Mouse (Mus musculus) forebrain, embryonic 13.5 days (tissue): ENCODE measurements at regions not wholly inside any gene's neighbourhood (a gene's known extent, or its start where the extent isn't known, plus 50 kb on each side); places are given as distances from the start of the nearest gene placed in this dataset.

Source experiments
- ATAC-seq: fragments of 200-750 bp; cut with Nextera tagmentation; 2 replicates; pipeline ENCODE4 v1.8.0; 2017
- H3K27ac ChIP-seq: fragments of 300-500 bp; sonication (generic); 2 replicates; pipeline ENCODE4 v1.5.1; 2015; ENCODE audit warnings: inconsistent platforms, mild to moderate bottlenecking, moderate library complexity
- H3K27me3 ChIP-seq: fragments of 300-500 bp; sonication (generic); 2 replicates; pipeline ENCODE4 v1.6.1; 2015; ENCODE audit warnings: mild to moderate bottlenecking, inconsistent platforms
- H3K36me3 ChIP-seq: fragments of 300-500 bp; sonication (generic); 2 replicates; pipeline ENCODE4 v1.6.1; 2015; ENCODE audit warnings: mild to moderate bottlenecking, inconsistent platforms; ENCODE audit not compliant: poor library complexity, severe bottlenecking
- H3K4me1 ChIP-seq: fragments of 300-500 bp; sonication (generic); 2 replicates; pipeline ENCODE4 v1.6.1; 2015; ENCODE audit warnings: inconsistent platforms
- H3K4me2 ChIP-seq: fragments of 300-500 bp; sonication (generic); 2 replicates; pipeline ENCODE4 v1.6.1; 2015; ENCODE audit warnings: inconsistent platforms, mild to moderate bottlenecking, moderate library complexity
- H3K4me3 ChIP-seq: fragments of 300-500 bp; sonication (generic); 2 replicates; pipeline ENCODE4 v1.5.1; 2015; ENCODE audit warnings: mild to moderate bottlenecking, inconsistent platforms
- H3K9ac ChIP-seq: fragments of 300-500 bp; sonication (generic); 2 replicates; pipeline ENCODE4 v1.6.1; 2015; ENCODE audit warnings: mild to moderate bottlenecking, inconsistent platforms
- H3K9me3 ChIP-seq: fragments of 300-500 bp; sonication (generic); replicated peaks from 2 replicates; pipeline ENCODE4 v1.6.1; 2016; ENCODE audit warnings: inconsistent platforms
- WGBS: fragments of 180-500 bp; shearing (Covaris S2); methylation state at CpG from one replicate; pipeline ENCODE4 v1.1.7; 2015; 5-methylcytosine and 5-hydroxymethylcytosine counted together

DNA sequence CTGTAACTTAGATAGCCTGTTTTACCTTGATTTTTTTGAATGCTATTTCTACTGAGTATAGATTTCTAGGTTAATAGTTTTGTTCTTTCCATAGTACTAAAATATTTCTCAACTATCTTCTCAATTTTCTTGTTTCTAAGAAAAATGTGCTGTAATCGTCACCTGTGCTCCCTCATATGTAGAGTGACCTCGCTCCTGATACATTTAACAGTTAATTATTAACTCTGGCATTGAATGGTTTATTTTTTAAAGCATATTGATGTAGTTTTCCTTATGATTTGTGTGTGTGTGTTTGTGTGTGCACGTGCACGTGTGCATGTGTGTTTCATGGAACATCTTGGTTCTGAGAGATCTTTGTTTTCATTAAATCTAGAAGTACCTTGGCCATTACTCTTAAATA is 158.7 kb upstream of the Gm15217 start:
- no peaks in the 10 kb centered on the region for H3K9me3 ChIP-seq
- no peaks in the 10 kb centered on the region for H3K27me3 ChIP-seq
- peaks cover under 1% of the 10 kb centered on the region for H3K4me1 ChIP-seq
- no peaks in the 10 kb centered on the region for H3K36me3 ChIP-seq
- no peak overlapping the region for H3K4me3 ChIP-seq
- WGBS = 89% methylated on average over 4 of the region's 4 CpGs
- H3K27ac ChIP-seq = no peak overlapping the region
- no peak overlapping the region for H3K4me2 ChIP-seq
- ATAC-seq = no peak
- no peak overlapping the region for H3K9ac ChIP-seq

DNA sequence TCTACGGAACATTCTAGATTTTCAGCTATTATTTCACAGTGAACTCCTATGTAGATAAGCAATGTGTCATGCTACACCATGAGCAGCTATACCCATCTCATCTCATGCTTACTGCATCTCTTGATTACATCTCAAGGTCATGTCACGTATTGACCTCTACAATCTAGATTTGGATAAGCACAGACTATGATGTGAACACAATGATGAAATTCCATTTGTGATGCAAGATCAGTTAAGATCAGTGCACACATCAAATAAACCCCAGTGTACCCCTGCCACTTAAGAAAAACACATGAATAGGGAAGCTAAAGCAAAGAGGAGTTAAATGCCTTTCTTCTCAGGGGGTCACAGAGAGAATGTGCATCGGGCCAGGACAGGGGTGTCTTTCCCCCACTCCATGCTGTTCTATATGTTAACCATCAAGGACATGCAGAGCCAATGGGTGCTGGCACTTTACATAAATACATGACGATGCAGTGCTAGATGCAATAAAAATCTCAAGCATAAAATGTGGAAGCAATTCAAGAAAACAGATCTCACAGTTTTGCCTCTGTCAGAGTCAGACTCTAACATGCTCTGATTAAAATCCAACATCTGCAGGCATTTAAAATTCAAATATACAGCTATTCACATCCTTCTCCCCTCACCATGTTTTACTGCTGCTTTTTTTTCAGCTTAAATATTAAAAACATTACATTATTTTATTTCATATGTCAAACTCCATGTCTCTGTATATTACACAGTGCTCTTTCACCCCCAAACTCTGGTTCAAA is 157.1 kb upstream of the Gm15217 start:
- no peaks in the 10 kb centered on the region for H3K36me3 ChIP-seq
- H3K27me3 ChIP-seq = no peaks in the 10 kb centered on the region
- H3K27ac ChIP-seq = no peak overlapping the region
- H3K4me1 ChIP-seq = peaks cover 9% of the 10 kb centered on the region
- ATAC-seq = no peak
- no peaks in the 10 kb centered on the region for H3K9me3 ChIP-seq
- WGBS = 87% methylated on average over 4 of the region's 4 CpGs
- no peak overlapping the region for H3K4me2 ChIP-seq
- no peak overlapping the region for H3K4me3 ChIP-seq
- no peak overlapping the region for H3K9ac ChIP-seq

DNA sequence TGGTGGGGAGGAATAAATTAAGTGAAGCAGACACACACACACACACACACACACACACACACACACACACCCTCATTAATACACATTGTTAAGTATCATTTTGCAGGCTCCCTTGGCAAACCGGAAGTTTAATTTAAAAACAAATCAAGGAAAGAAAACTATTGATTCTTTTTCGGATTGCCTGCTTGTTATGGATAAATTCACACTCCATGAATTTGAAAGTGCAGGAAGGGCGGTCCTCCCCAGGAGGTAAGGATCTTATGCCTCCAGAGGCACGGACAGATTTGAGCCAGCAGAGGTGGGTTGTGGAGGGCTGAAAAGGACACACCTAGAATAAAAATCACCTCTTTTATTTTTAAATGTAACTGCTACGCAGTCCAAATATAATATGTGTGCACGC is 156.2 kb upstream of the Gm15217 start:
- H3K4me2 ChIP-seq = no peak overlapping the region
- no peak for ATAC-seq
- H3K9ac ChIP-seq = no peak overlapping the region
- WGBS = 55% methylated on average over 6 of the region's 6 CpGs
- H3K4me1 ChIP-seq = peaks cover 9% of the 10 kb centered on the region
- H3K27ac ChIP-seq = no peak overlapping the region
- no peaks in the 10 kb centered on the region for H3K27me3 ChIP-seq
- no peak overlapping the region for H3K4me3 ChIP-seq
- H3K9me3 ChIP-seq = no peaks in the 10 kb centered on the region
- H3K36me3 ChIP-seq = no peaks in the 10 kb centered on the region

DNA sequence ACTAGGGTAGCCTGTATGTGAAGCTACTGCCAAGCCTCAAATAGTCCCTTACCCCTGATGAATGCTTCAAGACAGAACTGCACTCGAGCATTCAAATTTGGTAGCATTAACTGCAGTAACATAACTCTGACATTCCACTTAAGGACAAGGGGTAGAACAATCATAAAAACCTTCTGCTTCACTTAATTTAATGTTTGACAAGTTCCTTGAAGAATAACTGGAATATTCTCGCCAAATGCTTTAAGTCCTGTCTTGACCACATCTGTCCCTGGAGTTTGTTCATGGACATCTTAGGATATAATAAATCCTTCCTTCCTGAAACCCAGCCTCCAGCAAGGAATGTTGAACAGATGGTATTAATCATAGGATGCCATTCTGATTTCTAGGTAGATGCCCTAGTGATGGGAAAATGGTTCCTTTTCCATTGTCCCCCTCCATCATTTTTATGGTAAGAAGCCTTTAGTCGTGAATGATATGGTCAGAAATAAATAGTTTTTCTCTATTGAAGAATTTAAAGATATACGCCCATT is 154.7 kb upstream of the Gm15217 start:
- 85% methylated on average over 4 of the region's 4 CpGs for WGBS
- Histone ChIP-seq H3K36me3 (no peaks in the 10 kb centered on the region), H3K4me3 (no peak overlapping the region), H3K9ac (no peak overlapping the region), H3K27me3 (no peaks in the 10 kb centered on the region), H3K4me2 (no peak overlapping the region), H3K27ac (no peak overlapping the region), H3K9me3 (no peaks in the 10 kb centered on the region), H3K4me1 (peaks cover 9% of the 10 kb centered on the region)
- no peak for ATAC-seq

DNA sequence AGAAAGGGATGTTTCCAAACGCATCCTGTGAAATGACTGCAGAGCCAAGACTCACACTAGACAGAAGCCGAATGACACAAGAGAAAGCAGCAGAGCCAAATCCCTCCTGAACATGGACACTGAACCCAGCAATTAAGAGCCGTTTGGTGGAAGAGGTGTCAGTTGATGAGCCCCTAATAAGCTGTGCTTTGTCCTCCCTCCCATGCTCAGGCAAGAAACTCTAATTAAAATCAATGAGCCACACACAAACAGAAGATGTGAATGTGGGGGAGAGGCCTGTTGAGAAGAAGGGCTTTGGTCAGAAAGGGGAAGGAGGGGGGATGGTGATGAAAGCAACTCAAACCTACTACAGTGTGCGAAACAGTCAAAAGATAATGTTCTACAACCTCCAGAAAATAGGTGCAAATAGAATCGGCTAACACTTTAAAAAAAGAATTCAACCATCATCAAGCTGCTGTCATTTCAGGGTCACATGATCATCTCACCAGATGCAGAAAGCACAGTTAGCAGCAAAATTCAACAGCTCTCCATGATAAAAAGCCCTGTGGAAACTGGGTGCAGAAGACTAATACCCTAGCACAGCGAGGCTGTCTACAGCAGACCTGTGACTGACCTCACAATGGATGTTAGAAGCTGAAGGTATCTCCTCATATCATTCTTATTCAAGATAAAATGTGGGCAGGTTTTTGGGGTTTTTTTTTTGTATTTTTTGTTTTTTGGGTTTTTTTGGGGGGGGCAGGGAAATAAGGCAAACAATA is 153.2 kb upstream of the Gm15217 start:
- no peaks in the 10 kb centered on the region for H3K36me3 ChIP-seq
- H3K9me3 ChIP-seq = no peaks in the 10 kb centered on the region
- H3K4me3 ChIP-seq = no peak overlapping the region
- H3K4me2 ChIP-seq = no peak overlapping the region; the same call in 1 of the 2 replicates
- H3K27ac ChIP-seq = peak overlapping the region; percentile 31
- peaks cover 9% of the 10 kb centered on the region for H3K4me1 ChIP-seq
- H3K27me3 ChIP-seq = no peaks in the 10 kb centered on the region
- no peak overlapping the region for H3K9ac ChIP-seq
- WGBS = 27% methylated on average over 6 of the region's 6 CpGs
- peak; percentile 83 for ATAC-seq

DNA sequence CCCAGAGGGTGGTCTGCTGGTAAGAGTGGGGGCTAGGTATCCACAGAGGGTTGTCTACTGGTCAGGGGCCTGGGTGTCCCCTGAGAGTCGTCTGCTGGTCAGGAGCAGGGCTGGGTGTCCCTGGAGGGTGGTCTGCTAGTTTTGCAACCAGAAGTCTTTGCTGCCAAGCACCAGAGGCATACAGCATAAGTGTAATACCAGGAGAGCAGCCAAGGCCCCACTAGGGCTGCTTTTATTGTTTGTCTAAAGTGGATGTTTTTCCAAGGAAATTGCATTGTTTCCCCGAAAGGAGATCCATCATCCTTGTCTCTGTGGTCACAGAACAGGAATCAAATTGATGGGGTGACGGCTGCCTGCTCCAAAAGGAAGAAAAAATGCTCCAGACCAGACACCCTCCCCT is 145.2 kb upstream of the Gm15217 start:
- Histone ChIP-seq H3K4me2 (no peak overlapping the region), H3K27ac (no peak overlapping the region), H3K4me1 (no peaks in the 10 kb centered on the region), H3K4me3 (no peak overlapping the region), H3K36me3 (no peaks in the 10 kb centered on the region), H3K9ac (no peak overlapping the region), H3K9me3 (no peaks in the 10 kb centered on the region), H3K27me3 (no peaks in the 10 kb centered on the region)
- WGBS = 72% methylated on average over 3 of the region's 3 CpGs
- no peak for ATAC-seq

DNA sequence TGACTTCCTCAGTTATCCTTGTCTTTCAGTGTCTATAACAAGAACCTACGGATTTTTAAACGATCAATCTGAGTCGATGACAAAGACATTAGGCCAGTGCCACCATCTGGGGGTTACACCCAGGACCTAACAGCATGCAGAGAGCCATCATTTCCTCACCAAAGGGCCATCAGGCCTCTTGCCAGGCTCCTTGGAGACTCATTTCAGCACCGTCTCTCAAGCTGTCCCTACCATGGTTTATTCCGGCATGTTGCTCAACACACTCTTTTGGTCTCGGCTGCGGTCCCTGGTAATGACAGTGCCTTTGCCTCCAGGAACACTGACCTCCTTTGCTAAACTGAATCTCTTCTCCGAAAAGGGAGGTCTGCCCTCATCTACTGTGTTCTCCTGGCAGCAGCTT is 144.4 kb upstream of the Gm15217 start:
- ATAC-seq = no peak
- Histone ChIP-seq H3K27ac (no peak overlapping the region), H3K4me3 (no peak overlapping the region), H3K4me1 (no peaks in the 10 kb centered on the region), H3K27me3 (no peaks in the 10 kb centered on the region), H3K9ac (no peak overlapping the region), H3K36me3 (no peaks in the 10 kb centered on the region), H3K4me2 (no peak overlapping the region), H3K9me3 (no peaks in the 10 kb centered on the region)
- whole genome bisulfite sequencing = 93% methylated on average over 8 of the region's 8 CpGs

DNA sequence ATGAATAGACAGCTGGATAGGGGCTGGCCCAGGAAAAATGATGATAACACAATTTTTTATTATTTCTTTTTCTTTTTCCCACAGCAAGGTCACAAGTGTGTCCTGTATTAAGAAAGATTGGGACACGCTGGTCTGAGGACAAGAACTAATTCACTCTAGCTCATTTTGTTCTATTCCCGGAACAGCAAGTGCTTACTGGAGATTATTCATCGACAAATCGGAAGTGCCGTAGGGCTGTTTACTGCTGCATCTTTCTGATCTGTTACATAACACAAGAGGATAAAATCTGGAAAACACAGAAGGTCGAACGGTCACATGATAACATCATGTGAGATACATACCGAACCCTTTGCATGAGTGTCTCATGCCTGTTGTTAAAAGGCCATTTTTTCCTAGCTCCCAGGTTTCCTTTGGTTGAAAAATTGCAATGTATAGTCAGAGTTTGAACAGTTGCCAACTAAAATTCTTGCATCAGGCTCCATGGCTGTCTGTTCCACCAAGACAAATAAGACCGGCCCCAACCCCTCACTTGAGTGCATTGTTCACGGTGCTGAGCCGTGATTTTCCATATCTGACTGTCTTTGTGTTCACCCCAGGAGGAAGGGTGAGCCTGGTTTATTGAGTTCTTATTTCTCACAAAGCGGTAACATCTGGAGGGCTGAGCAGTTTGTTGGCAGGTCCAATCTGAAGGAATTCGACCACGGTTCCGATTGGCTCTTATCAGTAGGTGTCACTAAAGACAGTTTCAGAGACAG is 139.0 kb upstream of the Gm15217 start:
- H3K4me3 ChIP-seq = no peak overlapping the region
- H3K27ac ChIP-seq = no peak overlapping the region
- H3K4me2 ChIP-seq = no peak overlapping the region
- no peak for ATAC-seq
- no peak overlapping the region for H3K9ac ChIP-seq
- WGBS = 86% methylated on average over 15 of the region's 15 CpGs
- no peaks in the 10 kb centered on the region for H3K27me3 ChIP-seq
- no peaks in the 10 kb centered on the region for H3K36me3 ChIP-seq
- no peaks in the 10 kb centered on the region for H3K4me1 ChIP-seq
- H3K9me3 ChIP-seq = no peaks in the 10 kb centered on the region

DNA sequence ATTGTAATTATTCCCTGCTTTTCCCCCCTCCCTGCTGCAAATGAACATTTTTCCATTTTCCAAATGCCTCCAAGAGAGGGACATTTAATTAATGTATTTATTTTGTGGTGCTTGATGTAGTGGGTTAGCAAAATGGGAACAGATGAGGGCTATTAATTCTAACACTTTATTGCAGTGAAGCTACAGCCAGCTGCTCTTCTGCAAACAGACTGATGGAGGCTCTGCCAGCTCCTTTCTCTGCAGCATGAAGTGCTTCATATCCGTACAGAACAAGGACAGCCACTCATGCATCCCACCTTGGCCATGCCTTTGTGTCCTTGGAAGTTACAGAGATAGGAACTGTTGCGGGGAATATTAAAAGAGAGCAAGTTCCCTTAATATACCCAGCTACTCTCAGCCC is 138.3 kb upstream of the Gm15217 start:
- WGBS = 77% methylated on average over 2 of the region's 2 CpGs
- H3K27ac ChIP-seq = no peak overlapping the region
- H3K4me1 ChIP-seq = no peaks in the 10 kb centered on the region
- no peak overlapping the region for H3K4me3 ChIP-seq
- H3K4me2 ChIP-seq = no peak overlapping the region
- H3K27me3 ChIP-seq = no peaks in the 10 kb centered on the region
- H3K9ac ChIP-seq = no peak overlapping the region
- no peaks in the 10 kb centered on the region for H3K36me3 ChIP-seq
- no peaks in the 10 kb centered on the region for H3K9me3 ChIP-seq
- ATAC-seq = no peak

DNA sequence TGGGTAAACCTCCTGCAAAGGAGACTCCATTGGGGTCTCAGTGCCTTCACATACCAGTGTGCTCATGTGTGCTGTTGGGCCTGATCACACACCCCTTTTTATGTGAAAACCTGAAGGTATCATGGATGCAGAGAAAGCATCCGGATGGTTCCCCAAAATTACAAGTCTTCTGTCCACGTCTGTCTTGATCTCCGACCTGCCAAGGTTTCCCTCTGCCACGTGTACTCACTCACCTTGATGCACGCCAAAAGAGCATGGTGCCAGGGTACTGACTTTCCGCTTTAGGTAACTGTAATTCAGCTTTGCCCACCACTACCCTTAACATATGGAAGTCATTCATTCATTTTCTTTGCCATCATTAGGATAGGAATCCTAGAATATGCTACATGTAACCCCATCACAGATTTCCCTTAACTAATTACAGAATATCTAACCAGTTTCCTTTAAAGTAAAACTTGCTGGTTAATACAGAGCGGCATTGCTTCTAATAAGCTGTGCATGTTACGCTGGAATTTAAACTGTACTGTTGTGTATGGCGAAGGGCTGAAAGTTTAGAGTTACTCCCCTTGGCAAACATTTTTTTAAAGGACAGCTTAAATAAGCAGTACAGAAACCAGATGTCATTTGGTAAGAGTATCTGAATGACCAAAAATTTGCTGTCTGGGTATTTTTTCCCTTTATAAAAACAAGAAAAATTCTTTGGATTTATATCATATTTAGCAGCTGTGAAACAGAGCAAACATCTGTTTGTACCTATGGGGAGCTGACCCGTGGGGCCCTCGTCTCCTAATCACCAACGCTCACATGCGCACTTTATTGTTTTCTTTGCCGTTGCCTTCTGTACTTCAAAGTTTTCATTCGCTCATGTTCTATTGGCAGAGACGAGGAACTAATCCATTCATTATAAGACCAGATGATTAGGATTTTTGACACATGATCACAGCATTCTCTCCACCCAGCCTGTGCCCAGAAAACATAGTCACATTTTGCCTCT is 131.4 kb upstream of the Gm15217 start:
- no peaks in the 10 kb centered on the region for H3K9me3 ChIP-seq
- no peak overlapping the region for H3K9ac ChIP-seq
- no peaks in the 10 kb centered on the region for H3K27me3 ChIP-seq
- H3K4me2 ChIP-seq = no peak overlapping the region
- WGBS = 72% methylated on average over 16 of the region's 16 CpGs
- no peaks in the 10 kb centered on the region for H3K36me3 ChIP-seq
- no peaks in the 10 kb centered on the region for H3K4me1 ChIP-seq
- no peak overlapping the region for H3K27ac ChIP-seq
- no peak overlapping the region for H3K4me3 ChIP-seq
- ATAC-seq = no peak

DNA sequence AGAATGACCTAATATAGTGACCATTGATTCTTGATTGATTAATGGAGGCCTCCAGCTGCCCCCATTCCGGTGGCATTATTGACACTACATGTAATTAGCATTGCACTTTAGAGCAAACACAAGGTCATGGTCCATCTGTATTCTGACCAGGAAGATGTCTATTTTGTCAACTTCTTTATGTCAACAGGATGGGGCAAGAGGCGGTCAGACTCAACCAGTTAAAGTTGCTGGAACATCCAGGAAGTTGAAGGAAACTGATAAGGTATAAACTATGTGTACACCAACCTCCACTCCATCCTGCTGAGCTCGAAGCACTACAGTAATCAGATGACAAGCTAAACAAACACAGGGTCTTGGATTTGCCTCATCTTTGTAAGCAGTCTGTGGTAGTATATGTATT is 130.1 kb upstream of the Gm15217 start:
- Histone ChIP-seq H3K36me3 (no peaks in the 10 kb centered on the region), H3K9ac (no peak overlapping the region), H3K4me1 (no peaks in the 10 kb centered on the region), H3K27ac (no peak overlapping the region), H3K9me3 (no peaks in the 10 kb centered on the region), H3K27me3 (no peaks in the 10 kb centered on the region), H3K4me2 (no peak overlapping the region), H3K4me3 (no peak overlapping the region)
- ATAC-seq = no peak
- 78% methylated on average over 3 of the region's 3 CpGs for WGBS
